Mouse (Mus musculus): ENCODE results near the gene Tspo.

Gene Tspo

GRCm38 (mm10) chr15:83546029-83546428, 17.4 kb upstream of the Tspo start:
- no peak for DNase-seq

- no peak for DNase-seq
These were observed 16.2 kb upstream of the Tspo start for GRCm38 (mm10) chr15:83547144-83547543.

- DNase-seq, result peak; percentile 17 to 34
These were observed 13.3 kb upstream of the Tspo start for GRCm38 (mm10) chr15:83550137-83550536.

GRCm38 (mm10) chr15:83553831-83554230, 9.6 kb upstream of the Tspo start:
- no peak for DNase-seq

- DNase-seq, result peak; percentile 90 to 94
These were observed 8.0 kb upstream of the Tspo start for GRCm38 (mm10) chr15:83555161-83555974.

GRCm38 (mm10) chr15:83560941-83561477, 2.4 kb upstream of the Tspo start:
- no peak for DNase-seq

- DNase-seq, result peak; percentile 85 to 90
These were observed 644 bp upstream of the Tspo start for GRCm38 (mm10) chr15:83562626-83563270.

GRCm38 (mm10) chr15:83563857-83564651, 662 bp downstream of the Tspo start:
- peak; percentile 18 to 25 for DNase-seq

- no peak for DNase-seq
These were observed 2.0 kb downstream of the Tspo start for GRCm38 (mm10) chr15:83565434-83565833.

- DNase-seq, result no peak
These were observed 2.6 kb downstream of the Tspo start for GRCm38 (mm10) chr15:83566006-83566405.

GRCm38 (mm10) chr15:83567728-83568127, 4.3 kb downstream of the Tspo start:
- DNase-seq, result no peak

GRCm38 (mm10) chr15:83568544-83568943, 5.2 kb downstream of the Tspo start:
- no peak for DNase-seq

GRCm38 (mm10) chr15:83569682-83570081, 6.3 kb downstream of the Tspo start:
- DNase-seq, result no peak

- no peak for DNase-seq
These were observed 7.2 kb downstream of the Tspo start for GRCm38 (mm10) chr15:83570641-83571040.

- DNase-seq, result no peak
These were observed 8.2 kb downstream of the Tspo start for GRCm38 (mm10) chr15:83571636-83572035.

GRCm38 (mm10) chr15:83572132-83572531, 8.7 kb downstream of the Tspo start:
- no peak for DNase-seq

GRCm38 (mm10) chr15:83573606-83574005, 10.2 kb downstream of the Tspo start:
- DNase-seq, result peak; percentile 48 to 72

GRCm38 (mm10) chr15:83574731-83575351, 11.4 kb downstream of the Tspo start:
- DNase-seq, result peak in 1 of 2 experiments; percentile 25

GRCm38 (mm10) chr15:83575543-83575942, 12.2 kb downstream of the Tspo start:
- DNase-seq, result no peak

- no peak for DNase-seq
These were observed 13.3 kb downstream of the Tspo start for GRCm38 (mm10) chr15:83576651-83577050.

GRCm38 (mm10) chr15:83582931-83583330, 19.5 kb downstream of the Tspo start:
- no peak for DNase-seq

GRCm38 (mm10) chr15:83583419-83584156, 20.2 kb downstream of the Tspo start:
- peak; percentile 48 to 49 for DNase-seq
